Mouse (Mus musculus): ENCODE results near the gene Cox10. TPM values are rescaled to one million over a fixed set of nuclear protein-coding genes. Genes with fewer than 3 reads are reported as not detected.

The Cox10 gene
- 10 to 100 TPM; 11.3 to 14.7 TPM for total RNA-seq (2023)

DNA sequence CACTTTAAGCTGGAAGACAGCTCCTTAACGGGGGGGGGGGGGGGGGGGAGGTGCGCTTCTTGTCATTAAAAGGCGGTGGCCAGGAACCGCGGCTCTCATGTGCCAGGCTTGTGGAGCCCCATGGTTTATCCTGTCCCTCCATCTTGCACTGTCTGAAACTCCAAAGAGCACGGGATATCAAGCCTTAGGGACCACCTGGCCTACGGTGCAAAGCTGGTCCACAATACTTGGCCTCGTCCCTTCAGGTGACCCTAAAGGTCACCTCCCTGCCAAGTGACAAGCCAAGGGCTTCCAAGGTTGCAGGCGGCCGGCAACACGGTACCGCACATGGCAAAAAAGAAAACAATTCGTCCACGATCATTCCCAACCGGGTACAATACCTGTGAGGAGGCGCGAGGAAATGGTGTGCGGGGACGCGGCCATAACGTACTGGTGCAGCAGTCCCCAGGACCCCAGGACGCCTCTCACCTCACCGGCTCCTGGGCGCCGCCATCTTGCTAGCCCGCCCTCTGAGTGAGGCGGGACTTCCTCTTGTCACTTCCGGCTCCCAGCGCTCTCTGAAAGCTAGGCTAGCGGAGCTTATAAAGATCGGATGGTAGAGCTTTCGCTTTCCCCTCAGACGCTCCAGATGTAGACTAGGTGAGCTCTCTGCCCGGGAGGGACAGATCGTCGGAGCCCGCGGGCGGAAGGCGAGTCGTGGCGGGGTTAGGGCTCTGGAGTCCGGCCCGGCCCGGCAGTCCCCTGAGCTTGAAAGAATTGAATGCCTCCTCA lies at the start of gene Cox10:
Gene Cox10, minus strand, starts transcription at position 513 of the 771 bp plus-strand sequence.

GRCm38 (mm10) chr11:63922091-63922621 lies 157.1 kb downstream of the Cox10 start, which contains the start of gene Hs3st3b1:
Gene Hs3st3b1, minus strand, starts transcription at chr11:63922290.

Other genes with a start within 250 kb of the Cox10 start
- 1 to 10 TPM; 1.2 to 1.5 TPM for gene Hs3st3b1, start 157.2 kb downstream of the Cox10 start, total RNA-seq (2023)

Data from monocyte, adult 59 days (primary cell).